Mouse (Mus musculus) cerebellum, adult 9-11 months (tissue): Measurements from ENCODE around the gene Rufy1.

ENCODE experiments used
- DNase-seq: peaks from one replicate; pipeline ENCODE4 v3.0.0; 2022

The Rufy1 gene

GRCm38 (mm10) chr11:50421934-50422780 lies 8.8 kb downstream of the Rufy1 start:
- peak; percentile 53 for DNase-seq

DNA sequence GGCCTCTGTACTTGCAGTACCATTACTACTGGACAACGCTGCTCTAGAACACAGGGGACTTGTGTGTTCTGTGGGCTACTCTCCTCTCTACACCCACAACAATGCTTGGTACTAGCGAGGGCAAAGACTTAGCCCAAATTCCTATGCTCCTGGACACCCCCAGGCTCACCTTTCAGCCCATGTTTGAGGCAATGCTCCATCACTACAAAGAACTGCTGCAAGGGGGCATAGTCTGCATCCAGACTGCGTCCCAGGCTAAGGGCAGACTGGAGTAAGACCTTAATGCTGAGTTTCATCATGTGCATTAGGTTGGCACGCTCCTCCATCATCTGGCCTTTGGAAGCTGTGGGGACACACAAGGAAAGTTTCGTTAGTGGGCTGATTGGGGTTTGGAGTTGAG lies 9.5 kb downstream of the Rufy1 start:
- DNase-seq = no peak

DNA sequence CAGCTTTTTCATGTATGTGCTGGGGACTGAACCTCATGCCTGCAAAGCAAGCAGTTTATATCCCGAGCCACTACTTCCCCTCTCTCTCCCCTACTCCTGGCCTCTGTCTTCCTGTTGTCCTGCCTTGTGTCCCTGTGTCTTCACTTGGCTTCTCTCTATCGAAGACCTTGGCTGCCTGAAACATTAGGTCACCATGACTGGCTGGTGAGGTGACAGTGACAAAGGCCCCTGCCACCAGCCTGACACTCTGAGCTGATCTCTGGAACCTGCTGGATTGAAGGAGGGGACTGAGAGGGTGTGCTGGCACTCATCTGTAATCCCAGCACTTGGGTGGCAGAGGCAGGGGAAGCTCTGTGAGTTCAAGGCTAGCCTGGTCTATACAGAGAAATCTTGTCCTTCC lies 13.1 kb downstream of the Rufy1 start:
- no peak for DNase-seq

DNA sequence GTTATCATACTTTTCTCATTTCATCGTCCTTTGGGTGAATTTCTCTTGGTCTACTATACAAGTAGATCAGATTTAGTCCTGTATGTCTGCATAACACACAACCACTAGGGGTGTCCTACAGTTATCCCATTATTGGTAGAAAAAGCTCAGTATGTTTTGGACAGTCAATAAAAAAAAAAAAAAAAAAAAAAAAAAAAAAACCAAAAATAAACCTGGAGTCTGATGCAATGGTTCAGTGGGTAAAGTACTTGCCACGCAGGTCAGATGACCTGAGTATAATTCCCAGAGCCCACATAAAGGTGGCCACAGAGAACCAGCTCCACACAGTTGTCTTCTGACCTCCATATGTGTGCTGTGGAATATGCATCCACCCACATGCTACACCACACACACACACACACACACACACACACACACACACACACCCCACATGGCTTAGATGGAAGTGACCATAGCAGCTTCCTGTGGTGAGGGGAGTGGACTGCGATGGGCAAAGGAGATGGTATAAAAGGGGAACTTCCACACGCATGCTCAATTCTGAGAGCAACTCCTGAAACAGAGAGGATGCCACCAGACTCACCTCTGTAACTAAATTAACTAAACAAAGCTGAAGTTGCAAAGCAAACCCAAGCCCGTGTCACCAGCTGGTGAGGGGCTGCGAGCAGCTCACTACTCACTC lies 15.2 kb downstream of the Rufy1 start:
- DNase-seq = no peak

- no peak for DNase-seq
These were observed 23.7 kb downstream of the Rufy1 start for GRCm38 (mm10) chr11:50407235-50407634.

DNA sequence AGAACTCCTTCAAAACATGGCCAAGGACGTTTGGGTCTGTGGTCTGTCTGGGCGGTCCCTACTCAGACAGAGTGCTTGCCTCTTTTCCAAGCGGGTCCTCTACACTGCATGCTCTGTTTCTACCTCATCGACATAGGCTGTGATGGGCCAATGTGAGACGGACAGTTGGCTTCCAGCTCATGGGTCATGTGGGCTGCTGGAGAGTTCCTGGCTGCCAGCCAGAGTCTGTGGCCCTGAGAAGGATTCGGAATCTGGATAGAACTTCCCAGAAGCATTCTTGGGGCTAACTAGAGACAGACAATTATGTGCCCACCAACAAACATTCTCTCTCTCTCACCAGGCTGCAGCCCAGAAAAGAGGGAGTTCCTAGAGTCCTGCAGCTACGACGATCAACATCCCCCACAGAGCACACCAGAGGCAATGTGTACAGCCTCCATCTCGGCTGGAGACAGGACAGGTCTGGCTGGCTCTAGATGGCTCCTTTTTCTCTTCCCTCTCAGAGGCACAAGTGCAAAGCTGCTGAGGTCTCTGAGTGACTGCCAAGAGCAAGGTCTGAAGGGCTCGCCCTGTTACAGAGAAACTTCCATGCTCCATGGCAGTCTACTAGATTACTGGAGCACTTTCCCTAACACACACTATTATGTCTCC lies 27.4 kb downstream of the Rufy1 start:
- DNase-seq = peak; percentile 40

GRCm38 (mm10) chr11:50402481-50402880 lies 28.4 kb downstream of the Rufy1 start:
- no peak for DNase-seq

GRCm38 (mm10) chr11:50398803-50399202 lies 32.1 kb downstream of the Rufy1 start:
- no peak for DNase-seq

- DNase-seq = no peak
These were observed 33.6 kb downstream of the Rufy1 start for GRCm38 (mm10) chr11:50397316-50397715.

DNA sequence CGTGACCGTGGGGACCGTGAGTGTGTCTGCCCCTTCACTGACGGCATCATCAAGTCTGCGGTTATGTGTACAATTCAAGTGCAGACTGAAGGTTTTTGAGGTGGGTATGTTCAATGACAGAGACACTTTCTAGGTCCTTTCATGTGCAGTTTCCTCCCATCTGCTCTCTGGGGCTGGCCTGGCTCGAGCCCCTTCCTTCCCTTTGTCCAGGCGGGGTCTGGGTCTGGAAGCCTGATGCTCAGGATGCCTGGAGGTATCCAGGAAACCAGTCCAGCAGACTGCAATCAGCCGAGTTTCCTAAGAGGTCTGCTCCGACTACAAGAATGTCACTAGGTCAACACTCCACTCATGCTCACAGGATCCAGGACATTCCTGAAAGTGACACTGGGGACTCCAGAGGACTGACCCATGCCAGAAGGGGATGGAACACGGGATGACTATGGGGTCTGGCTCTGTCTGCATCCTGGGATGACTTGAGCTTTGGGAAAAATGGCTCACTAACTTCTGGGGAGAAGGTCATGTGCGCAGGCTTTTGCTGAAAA lies 34.1 kb downstream of the Rufy1 start:
- DNase-seq = no peak

- no peak for DNase-seq
These were observed 36.2 kb downstream of the Rufy1 start for GRCm38 (mm10) chr11:50394731-50395130.

- no peak for DNase-seq
These were observed 37.6 kb downstream of the Rufy1 start for GRCm38 (mm10) chr11:50393306-50393705.

DNA sequence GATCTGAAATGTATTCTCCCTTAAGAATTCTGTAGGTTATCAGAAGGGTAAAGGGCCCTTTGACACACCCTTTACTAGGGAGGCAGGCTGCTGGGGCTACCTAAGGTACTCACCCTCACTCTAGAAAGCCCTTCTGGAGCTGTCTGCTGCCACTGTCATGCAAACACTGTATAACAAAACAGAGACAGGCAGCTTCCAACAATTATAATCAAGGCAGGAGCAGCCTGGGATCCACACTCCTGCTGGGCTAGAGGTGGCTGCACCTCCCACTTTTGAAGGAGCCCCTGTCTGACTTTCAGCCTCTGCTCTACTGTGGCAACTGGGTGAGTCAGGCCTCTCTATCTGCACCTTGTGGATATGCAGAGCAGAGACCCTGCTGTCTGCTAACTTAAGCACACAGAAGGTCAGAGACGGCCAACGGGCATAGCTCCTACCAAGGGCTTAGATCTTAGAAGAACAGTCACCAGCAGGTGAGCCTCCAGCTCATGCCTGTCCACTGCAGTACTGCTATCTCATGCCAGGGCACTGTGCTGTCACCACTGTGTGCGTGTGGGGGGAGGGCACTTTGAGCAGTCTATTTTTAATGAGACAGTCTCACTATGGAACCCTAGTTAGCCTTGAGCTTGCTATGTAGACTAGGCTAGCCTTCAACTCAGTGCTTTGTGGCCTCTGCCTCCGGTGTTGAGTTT lies 39.5 kb downstream of the Rufy1 start:
- DNase-seq = no peak

- no peak for DNase-seq
These were observed 41.3 kb downstream of the Rufy1 start for GRCm38 (mm10) chr11:50389616-50390015.

DNA sequence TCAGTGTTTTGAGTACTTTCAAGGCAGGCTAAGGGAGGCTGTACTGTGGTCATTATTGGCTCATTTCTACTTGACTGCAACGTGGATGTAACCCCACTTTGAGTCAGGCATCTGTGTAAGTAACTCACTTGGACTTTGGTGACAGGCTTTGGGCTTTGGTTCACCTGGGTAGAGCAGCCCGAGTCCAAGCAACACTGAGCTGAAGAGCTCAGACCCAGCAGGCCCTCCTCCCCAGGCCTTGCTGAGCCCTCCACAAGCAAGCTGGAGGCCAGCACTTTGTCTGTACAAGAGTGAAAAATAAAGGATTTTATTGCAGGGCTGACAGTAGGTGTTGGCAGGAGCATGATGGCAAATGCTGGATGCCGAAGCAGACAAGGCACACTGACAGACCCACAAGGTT lies 41.9 kb downstream of the Rufy1 start:
- DNase-seq = no peak

DNA sequence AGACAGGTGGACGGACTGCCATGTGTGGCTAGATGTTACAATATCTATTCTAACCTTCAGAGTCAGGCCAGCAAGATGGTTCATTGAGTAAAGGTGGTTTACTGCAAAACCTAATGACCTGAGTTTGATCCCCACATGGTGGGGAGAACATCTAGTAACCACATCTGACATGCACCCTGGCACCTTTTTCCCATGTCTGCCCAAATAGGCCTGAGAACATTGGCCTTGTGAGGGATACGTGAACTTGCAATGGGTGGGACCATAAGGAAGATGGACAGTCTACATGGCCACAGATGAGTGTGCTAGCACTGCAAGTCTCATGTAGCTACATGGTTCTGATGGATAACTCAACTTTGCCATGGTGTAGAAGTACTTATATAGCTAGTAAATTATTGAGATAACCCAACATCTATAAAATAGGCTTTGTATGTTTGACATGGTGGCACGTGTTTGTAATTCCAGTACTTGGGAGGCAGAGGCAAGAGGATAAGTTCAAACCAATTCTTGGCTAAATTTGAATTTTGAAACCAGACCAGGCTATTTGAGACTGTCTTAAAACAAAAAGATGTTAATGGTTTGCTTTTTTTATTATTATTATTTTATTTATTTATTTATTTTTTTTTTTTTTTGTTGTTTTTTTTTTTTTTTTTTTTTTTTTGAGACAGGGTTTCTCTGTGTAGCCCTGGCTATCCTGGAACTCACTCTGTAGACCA lies 42.6 kb downstream of the Rufy1 start:
- DNase-seq = no peak

- DNase-seq = no peak
These were observed 43.2 kb downstream of the Rufy1 start for GRCm38 (mm10) chr11:50387697-50388096.

GRCm38 (mm10) chr11:50387167-50387679 lies 43.7 kb downstream of the Rufy1 start:
- DNase-seq = no peak

DNA sequence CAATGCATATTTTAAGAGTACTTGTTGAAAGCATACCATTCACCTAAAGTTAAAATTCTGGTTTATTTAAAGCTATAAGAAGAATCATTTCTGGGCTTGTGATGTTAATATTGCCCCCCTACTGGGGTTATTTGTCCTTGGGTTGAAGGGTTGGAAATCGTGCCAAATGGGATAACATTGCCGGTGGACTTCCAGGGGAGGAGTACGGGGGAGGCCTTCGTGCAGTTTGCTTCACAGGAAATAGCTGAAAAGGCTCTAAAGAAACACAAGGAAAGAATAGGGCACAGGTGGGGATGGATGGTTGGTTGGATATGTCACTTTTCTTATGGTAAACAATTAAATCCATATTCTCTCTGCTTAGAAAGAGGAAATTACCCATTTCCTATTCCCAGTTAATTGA lies 49.6 kb downstream of the Rufy1 start:
- no peak for DNase-seq

- no peak for DNase-seq
These were observed 51.7 kb downstream of the Rufy1 start for GRCm38 (mm10) chr11:50379023-50379752.
